Mouse (Mus musculus) cerebellum, adult 2 months (tissue): ENCODE results near the gene Rbms3.

ENCODE experiments used
- CTCF ChIP-seq: fragments of 200-500 bp; IDR thresholded peaks from 2 replicates; pipeline ENCODE4 v1.5.1; 2011; ENCODE audit warnings: low read depth, mild to moderate bottlenecking, control low read depth, low read length, moderate library complexity, borderline replicate concordance; ENCODE audit not compliant: insufficient read depth
- POLR2A ChIP-seq: fragments of 200-500 bp; IDR thresholded peaks from 2 replicates; pipeline ENCODE4 v1.6.1; 2011; ENCODE audit warnings: low read length, control low read depth, borderline replicate concordance; ENCODE audit not compliant: insufficient read depth

- no peak for TF ChIP-seq POLR2A
- TF ChIP-seq CTCF = no peak
Measured at GRCm38 (mm10) chr9:117031237-117031636, 598.5 kb downstream of the Rbms3 start.
